Mouse (Mus musculus): Measurements from ENCODE around the gene Gcc1.

GRCm38 (mm10) chr6:28399791-28400190 lies 28.4 kb downstream of the Gcc1 start:
- TF ChIP-seq CTCF (IDR thresholded peaks at IDR 0.05; ENCODE audit: low read depth): no peak
- no peak for TF ChIP-seq EP300 (IDR thresholded peaks at IDR 0.05; ENCODE audit: low read depth)

Measured in heart, postnatal 0 days (tissue).